Comparison of ENCODE assay signal across 9 mouse cellular contexts in genomic region chr2:70559520-70559919, GRCm38 (mm10). TPM values are rescaled to one million over a fixed set of nuclear protein-coding genes. Genes with fewer than 3 reads are reported as not detected.
DNase-seq lines count a peak whose midpoint lies in the region; ATAC-seq lines count a peak whose summit lies in the region.
"Had no signal": no experiment of that assay in that cellular context is flagged by ENCODE, and none has a peak within 500 bp of the region (broad histone marks: within the 10 kb centered on the region; RNA-seq: fewer than 3 reads in every experiment).

No protein-coding gene starts in this region.

- ATAC-seq in heart, embryonic 11.5 days (replicated peaks; ENCODE audit: insufficient number of reproducible peaks, low FRiP score, low TSS enrichment), result no peak
- no peak for ATAC-seq in liver, embryonic 13.5 days (ENCODE audit: low read depth)
- ATAC-seq in neural tube, embryonic 11.5 days (ENCODE audit: insufficient read depth, low FRiP score, low TSS enrichment), result no peak

- peak; percentile 12 to 31 for DNase-seq in heart, adult 9 months (ENCODE audit: low spot score in 2 of 2)
- peak; percentile 83 for DNase-seq in adrenal gland, postnatal 10 days
- DNase-seq in heart, postnatal 10 days, result peak; percentile 64 to 82
- DNase-seq in liver, embryonic 13.5 days, result peak; percentile 29
- DNase-seq in neural tube, embryonic 11.5 days (ENCODE audit: low spot score), result peak; percentile 76
- DNase-seq in thymus, postnatal 14 days, result peak; percentile 86
- no peak for DNase-seq in layer of hippocampus, adult 18-20 months (ENCODE audit: low spot score in 2 of 2)

- H3K9ac ChIP-seq in heart, embryonic 11.5 days (ENCODE audit: low read depth, low read length), result no peak overlapping the region
- no peak overlapping the region for H3K9ac ChIP-seq in liver, embryonic 13.5 days
- no peak overlapping the region for H3K9ac ChIP-seq in neural tube, embryonic 11.5 days (ENCODE audit: low read length)
- H3K9ac ChIP-seq: limb, embryonic 12.5 days had no signal

- no peaks in the 10 kb centered on the region for H3K36me3 ChIP-seq in heart, embryonic 11.5 days (ENCODE audit: control insufficient read depth, insufficient read depth, low read length)
- no peaks in the 10 kb centered on the region for H3K36me3 ChIP-seq in liver, embryonic 13.5 days
- H3K36me3 ChIP-seq in neural tube, embryonic 11.5 days (ENCODE audit: control insufficient read depth, insufficient read depth, low read length), result no peaks in the 10 kb centered on the region
- H3K36me3 ChIP-seq: limb, embryonic 12.5 days had no signal

- no peak overlapping the region for H3K4me2 ChIP-seq in heart, embryonic 11.5 days
- H3K4me2 ChIP-seq in liver, embryonic 13.5 days, result no peak overlapping the region
- H3K4me2 ChIP-seq in neural tube, embryonic 11.5 days (ENCODE audit: low read depth), result no peak overlapping the region
- H3K4me2 ChIP-seq: limb, embryonic 12.5 days had no signal

- H3K4me1 ChIP-seq in heart, embryonic 11.5 days (ENCODE audit: control insufficient read depth, insufficient read depth, low read length), result peaks cover 15% of the 10 kb centered on the region
- peaks cover 3% of the 10 kb centered on the region; the same call in 1 of the 2 replicates for H3K4me1 ChIP-seq in liver, embryonic 13.5 days (replicated peaks)
- H3K4me1 ChIP-seq in neural tube, embryonic 11.5 days (ENCODE audit: control insufficient read depth, insufficient read depth, low read length), result peaks cover 15% of the 10 kb centered on the region

- no peaks in the 10 kb centered on the region for H3K9me3 ChIP-seq in heart, embryonic 11.5 days (replicated peaks; ENCODE audit: control insufficient read depth, low read length)
- H3K9me3 ChIP-seq in liver, embryonic 13.5 days (replicated peaks), result no peaks in the 10 kb centered on the region
- H3K9me3 ChIP-seq in neural tube, embryonic 11.5 days (ENCODE audit: control insufficient read depth, low read length), result no peaks in the 10 kb centered on the region
- H3K9me3 ChIP-seq: limb, embryonic 12.5 days had no signal

- WGBS in heart, embryonic 11.5 days (ENCODE audit: insufficient replicate concordance), result 2% methylated on average over 13 of the region's 13 CpGs
- 2% methylated on average over 13 of the region's 13 CpGs for WGBS in liver, embryonic 13.5 days (ENCODE audit: insufficient replicate concordance)
- under 1% methylated on average over 13 of the region's 13 CpGs for WGBS in neural tube, embryonic 11.5 days

- intact Hi-C loops in heart, postnatal 10 days (cut with DNase I), result no loop called here

- no peak overlapping the region for H3K4me3 ChIP-seq in heart, embryonic 11.5 days (ENCODE audit: low read depth, low read length)
- no peak overlapping the region for H3K4me3 ChIP-seq in liver, embryonic 13.5 days (replicated peaks)
- H3K4me3 ChIP-seq in neural tube, embryonic 11.5 days (ENCODE audit: low read depth, low read length), result no peak overlapping the region
- H3K4me3 ChIP-seq: limb, embryonic 12.5 days had no signal

- H3K27me3 ChIP-seq in heart, embryonic 11.5 days (ENCODE audit: control insufficient read depth, insufficient read depth, low read length), result peaks cover 70% of the 10 kb centered on the region
- peaks cover 63% of the 10 kb centered on the region for H3K27me3 ChIP-seq in liver, embryonic 13.5 days
- peaks cover 57% of the 10 kb centered on the region for H3K27me3 ChIP-seq in neural tube, embryonic 11.5 days (ENCODE audit: control insufficient read depth, insufficient read depth, low read length)

- no peak overlapping the region for H3K27ac ChIP-seq in heart, embryonic 11.5 days (ENCODE audit: low read depth, low read length)
- no peak overlapping the region for H3K27ac ChIP-seq in liver, embryonic 13.5 days
- no peak overlapping the region for H3K27ac ChIP-seq in neural tube, embryonic 11.5 days (ENCODE audit: low read depth, low read length)
- H3K27ac ChIP-seq: limb, embryonic 12.5 days had no signal

RNA-seq across cellular contexts. Expression of gene Gad1, which starts 6.6 kb away (rescaled TPM):
- 0.57 and 0.99 TPM in 2 replicates for polyA plus RNA-seq in heart, embryonic 11.5 days (2014; fragmentation: Nextera tagmentation; extraction: Ambion mirVana)
- 1 to 10 TPM in 1 of 2 experiments, under 1 TPM in 1; 0.78 to 1.7 TPM for total RNA-seq in adrenal gland, postnatal 10 days (2021)
- total RNA-seq in heart, postnatal 10 days (2021), result under 1 TPM; 0.47 to 0.67 TPM
- 0.06 and 0.15 TPM in 2 replicates for polyA plus RNA-seq in liver, embryonic 13.5 days (2015; fragmentation: Nextera tagmentation; extraction: Ambion mirVana)
- 9.4 TPM in 2 replicates for polyA plus RNA-seq in neural tube, embryonic 11.5 days (2014; fragmentation: Nextera tagmentation; extraction: Ambion mirVana)
- total RNA-seq in layer of hippocampus, adult 18-20 months (2021), result 100 to 1,000 TPM; 379 TPM

RNA-seq across cellular contexts. Expression of gene Erich2, which starts 50.9 kb away (rescaled TPM):
- 0.31 and 1.0 TPM in 2 replicates for polyA plus RNA-seq in heart, embryonic 11.5 days (2014; fragmentation: Nextera tagmentation; extraction: Ambion mirVana)
- total RNA-seq in adrenal gland, postnatal 10 days (2021), result under 1 TPM; 0.15 to 0.18 TPM
- total RNA-seq in heart, postnatal 10 days (2021), result not detected
- polyA plus RNA-seq in liver, embryonic 13.5 days (2015; fragmentation: Nextera tagmentation; extraction: Ambion mirVana), result not detected in 2 replicates
- 1.2 and 1.6 TPM in 2 replicates for polyA plus RNA-seq in neural tube, embryonic 11.5 days (2014; fragmentation: Nextera tagmentation; extraction: Ambion mirVana)
- under 1 TPM; 0.54 to 0.58 TPM for total RNA-seq in layer of hippocampus, adult 18-20 months (2021)

Comparison
In these comparisons a context has a peak if more than half of its experiments do, and no peak if none do; other contexts are left out.
1. DNase-seq: peak in heart, adult 9 months (2 of 2), adrenal gland, postnatal 10 days (single experiment), heart, postnatal 10 days (2 of 2), liver, embryonic 13.5 days (single experiment), neural tube, embryonic 11.5 days (single experiment) and thymus, postnatal 14 days (single experiment); none in layer of hippocampus, adult 18-20 months (0 of 2).
2. RNA of gene Gad1, which starts 6.6 kb away (total RNA-seq): 379 TPM in layer of hippocampus, adult 18-20 months; 0.78 to 1.7 TPM in adrenal gland, postnatal 10 days and 0.47 to 0.67 TPM in heart, postnatal 10 days; every median in the first group is over 100 times any median in the second.